Mouse (Mus musculus): ENCODE data around the gene Cdh1. TPM values are rescaled to one million over a fixed set of nuclear protein-coding genes. Genes with fewer than 3 reads are reported as not detected.
A peak's percentile ranks its signal among the peaks of the same experiment; 100 is the strongest.

The Cdh1 gene
- polyA plus RNA-seq, 1 experiment from 2014 or later = 26.6 TPM

- Histone ChIP-seq H3K4me3 (no peak overlapping the region), H3K36me3 (no peaks in the 10 kb centered on the region), H3K9ac (no peak overlapping the region), H3K9me3 (no peaks in the 10 kb centered on the region), H3K27me3 (no peaks in the 10 kb centered on the region), H3K4me1 (peaks cover 3% of the 10 kb centered on the region; the same call in 1 of the 2 replicates), H3K27ac (no peak overlapping the region), H3K4me2 (replicated peaks) (no peak overlapping the region)
- ATAC-seq (ENCODE audit: insufficient number of reproducible peaks, insufficient read depth, low FRiP score, low TSS enrichment) = no peak
- WGBS = 47% methylated on average over 4 of the region's 4 CpGs
Observed at GRCm38 (mm10) chr8:106714297-106714696, 111.1 kb downstream of the Cdh1 start.

DNA sequence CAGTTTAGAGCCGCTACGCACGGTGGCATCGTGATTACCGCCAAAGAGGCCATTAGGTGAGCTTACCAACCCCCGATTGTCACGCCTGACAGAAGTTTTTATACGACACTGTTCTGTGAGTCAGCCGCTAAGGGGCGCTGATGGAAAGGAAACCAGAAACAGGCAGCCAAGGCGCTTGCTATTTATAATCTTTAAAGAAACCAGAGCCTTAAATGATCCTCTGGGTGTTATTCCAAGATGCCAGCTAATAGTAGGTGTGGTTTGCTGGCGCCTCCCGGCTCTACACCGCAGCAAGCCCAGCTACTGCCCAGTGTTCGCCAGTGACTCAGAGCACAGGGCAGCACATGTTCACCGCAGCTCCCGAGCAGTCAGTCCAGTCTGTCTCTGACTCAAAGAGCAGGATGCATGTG lies 114.9 kb downstream of the Cdh1 start:
- H3K4me2 ChIP-seq (replicated peaks) = peak overlapping the region; percentile 22
- peaks cover 3% of the 10 kb centered on the region; the same call in 1 of the 2 replicates for H3K4me1 ChIP-seq
- peaks cover 11% of the 10 kb centered on the region; the same call in 1 of the 2 replicates for H3K36me3 ChIP-seq
- no peak overlapping the region for H3K9ac ChIP-seq
- H3K9me3 ChIP-seq = no peaks in the 10 kb centered on the region
- H3K27me3 ChIP-seq = no peaks in the 10 kb centered on the region
- no peak overlapping the region for H3K27ac ChIP-seq
- ATAC-seq (ENCODE audit: insufficient number of reproducible peaks, insufficient read depth, low FRiP score, low TSS enrichment) = no peak; the same call in 1 of the 2 replicates
- 23% methylated on average over 17 of the region's 17 CpGs for WGBS
- no peak overlapping the region for H3K4me3 ChIP-seq

Other genes with a start within 250 kb of the Cdh1 start
- gene Zfp90, start 188.0 kb upstream of the Cdh1 start, polyA plus RNA-seq (2016; fragmentation: Nextera tagmentation; extraction: Ambion mirVana) = 34.6 and 34.7 TPM in 2 replicates
- gene 6030452D12Rik, start 102.8 kb upstream of the Cdh1 start, polyA plus RNA-seq (2016; fragmentation: Nextera tagmentation; extraction: Ambion mirVana) = not detected in 2 replicates
- gene Cdh3, start 92.5 kb upstream of the Cdh1 start, polyA plus RNA-seq (2016; fragmentation: Nextera tagmentation; extraction: Ambion mirVana) = 17.6 and 19.1 TPM in 2 replicates
- gene Gm10073, start 29.9 kb upstream of the Cdh1 start, polyA plus RNA-seq (2016; fragmentation: Nextera tagmentation; extraction: Ambion mirVana) = 5.4 and 6.1 TPM in 2 replicates
- gene Tango6, start 79.7 kb downstream of the Cdh1 start, polyA plus RNA-seq (2016; fragmentation: Nextera tagmentation; extraction: Ambion mirVana) = 12.0 and 12.6 TPM in 2 replicates